Comparison of ENCODE assay signal across 12 mouse cellular contexts in genomic region chr9:102492031-102492795, GRCm38 (mm10). TPM values are rescaled to one million over a fixed set of nuclear protein-coding genes. Genes with fewer than 3 reads are reported as not detected.
A peak's percentile ranks its signal among the peaks of the same experiment; 100 is the strongest.
DNase-seq lines count a peak whose midpoint lies in the region; ATAC-seq and TF ChIP-seq lines count a peak whose summit lies in the region.
"Had no signal": no experiment of that assay in that cellular context is flagged by ENCODE, and none has a peak within 500 bp of the region (broad histone marks: within the 10 kb centered on the region; RNA-seq: fewer than 3 reads in every experiment).

No protein-coding gene starts in this region.

- H3K4me1 ChIP-seq in liver, postnatal 0 days (ENCODE audit: insufficient read depth): no peaks in the 10 kb centered on the region
- H3K4me1 ChIP-seq in small intestine, adult 2 months (ENCODE audit: control insufficient read depth, insufficient read depth, insufficient read length, low read length): peaks cover 2% of the 10 kb centered on the region; the same call in 1 of the 2 replicates
- H3K4me1 ChIP-seq: limb, embryonic 15.5 days had no signal

- no peak for TF ChIP-seq EP300 in liver, postnatal 0 days (IDR thresholded peaks at IDR 0.05; ENCODE audit: low read depth)

- ATAC-seq in liver, postnatal 0 days: no peak

- no peak for TF ChIP-seq POLR2A in small intestine, adult 2 months (IDR thresholded peaks at IDR 0.05; ENCODE audit: low read depth, low read length)

- H3K9ac ChIP-seq in liver, postnatal 0 days (replicated peaks): no peak overlapping the region
- H3K9ac ChIP-seq: embryonic facial prominence, embryonic 12.5 days; limb, embryonic 15.5 days had no signal

- H3K36me3 ChIP-seq in liver, postnatal 0 days (replicated peaks; ENCODE audit: insufficient read depth, low read length): no peaks in the 10 kb centered on the region
- no peaks in the 10 kb centered on the region for H3K36me3 ChIP-seq in small intestine, adult 2 months (ENCODE audit: control insufficient read depth, insufficient read depth, low read length)
- H3K36me3 ChIP-seq: embryonic facial prominence, embryonic 12.5 days; G1E; limb, embryonic 15.5 days had no signal

- H3K4me3 ChIP-seq in liver, postnatal 0 days (ENCODE audit: low read depth, low read length): no peak overlapping the region
- no peak overlapping the region for H3K4me3 ChIP-seq in small intestine, adult 2 months (ENCODE audit: low read depth, low read length)
- H3K4me3 ChIP-seq: embryonic facial prominence, embryonic 12.5 days; limb, embryonic 15.5 days had no signal

- DNase-seq in cerebellum, postnatal 25 days: peak; percentile 38 to 67
- DNase-seq in cerebellum, adult 18-20 months: no peak
- no peak for DNase-seq in liver, postnatal 0 days
- no peak for DNase-seq in liver
- peak; percentile 56 for DNase-seq in embryo, embryonic 10.5 days (ENCODE audit: low spot score)
- DNase-seq in layer of hippocampus, adult 18-20 months (ENCODE audit: low spot score in 2 of 2): no peak
- DNase-seq in urinary bladder, postnatal 25 days (ENCODE audit: low spot score): no peak

- H3K4me2 ChIP-seq in liver, postnatal 0 days (ENCODE audit: low read depth, low read length): no peak overlapping the region
- H3K4me2 ChIP-seq: embryonic facial prominence, embryonic 12.5 days; limb, embryonic 15.5 days had no signal

- WGBS in liver, postnatal 0 days (ENCODE audit: insufficient replicate concordance): 29% methylated on average over 12 of the region's 12 CpGs
- 40% methylated on average over 12 of the region's 12 CpGs for WGBS in small intestine, adult 2 months

- no peaks in the 10 kb centered on the region for H3K9me3 ChIP-seq in liver, postnatal 0 days (ENCODE audit: low read length)
- H3K9me3 ChIP-seq: embryonic facial prominence, embryonic 12.5 days; limb, embryonic 15.5 days had no signal

- TF ChIP-seq CTCF in liver, postnatal 0 days (IDR thresholded peaks at IDR 0.05; ENCODE audit: low read depth): peak; percentile 47
- peak; percentile 35; the same call in 1 of the 2 replicates for TF ChIP-seq CTCF in small intestine, adult 2 months (IDR thresholded peaks at IDR 0.05; ENCODE audit: extremely low read depth, insufficient read length, insufficient replicate concordance, low read depth, low read length)

- no peaks in the 10 kb centered on the region for H3K27me3 ChIP-seq in liver, postnatal 0 days (ENCODE audit: insufficient read depth, low read length)
- no peaks in the 10 kb centered on the region for H3K27me3 ChIP-seq in small intestine, adult 2 months (ENCODE audit: control insufficient read depth, insufficient read depth, low read length)
- H3K27me3 ChIP-seq: limb, embryonic 15.5 days had no signal

- H3K27ac ChIP-seq in liver, postnatal 0 days (ENCODE audit: low read depth): no peak overlapping the region
- no peak overlapping the region for H3K27ac ChIP-seq in small intestine, adult 2 months (ENCODE audit: insufficient read depth, low read depth, low read length)
- H3K27ac ChIP-seq: embryonic facial prominence, embryonic 12.5 days; limb, embryonic 15.5 days had no signal

RNA-seq across cellular contexts. Expression of gene Ky, which starts 13.3 kb away (rescaled TPM):
- polyA plus RNA-seq in liver, postnatal 0 days (2015; fragmentation: Nextera tagmentation; extraction: Ambion mirVana): not detected in 2 replicates
- 0.81 and 2.1 TPM in 2 replicates for polyA plus RNA-seq in small intestine, adult 2 months (2012; rRNA removed)
- 1 to 10 TPM; 2.3 to 3.0 TPM for total RNA-seq in layer of hippocampus, adult 18-20 months (2021)
- total RNA-seq: neutrophil, adult 5-6 weeks had no signal
- polyA plus RNA-seq: G1E had no signal

Comparison
In these comparisons a context has a peak if more than half of its experiments do, and no peak if none do; other contexts are left out.
1. DNase-seq: peak in cerebellum, postnatal 25 days (2 of 2) and embryo, embryonic 10.5 days (single experiment); none in cerebellum, adult 18-20 months (0 of 2), liver, postnatal 0 days (single experiment), liver (single experiment), layer of hippocampus, adult 18-20 months (0 of 2) and urinary bladder, postnatal 25 days (single experiment).